Mouse (Mus musculus) kidney, embryonic 15.5 days (tissue): ENCODE measurements around the gene Senp6. TPM values are rescaled to one million over a fixed set of nuclear protein-coding genes. Genes with fewer than 3 reads are reported as not detected.
A peak's percentile ranks its signal among the peaks of the same experiment; 100 is the strongest.
"Not testable (repeated sequence)": the region's sequence is repeated elsewhere in the genome, so short reads cannot be mapped to it uniquely, and the experiment has no call there.

Experiments
- ATAC-seq: fragments of 200-750 bp; cut with Nextera tagmentation; replicated peaks from 2 replicates; pipeline ENCODE4 v1.8.0; 2017; ENCODE audit warnings: moderate TSS enrichment; ENCODE audit not compliant: low FRiP score
- H3K27ac ChIP-seq: fragments of 300-500 bp; sonication (generic); 2 replicates; pipeline ENCODE4 v1.5.1; 2015; ENCODE audit warnings: mild to moderate bottlenecking, inconsistent platforms
- H3K27me3 ChIP-seq: fragments of 300-500 bp; sonication (generic); 2 replicates; pipeline ENCODE4 v1.6.1; 2015; ENCODE audit warnings: inconsistent platforms
- H3K36me3 ChIP-seq: fragments of 300-500 bp; sonication (generic); 2 replicates; pipeline ENCODE4 v1.6.1; 2015; ENCODE audit warnings: inconsistent platforms
- H3K4me1 ChIP-seq: fragments of 300-500 bp; sonication (generic); 2 replicates; pipeline ENCODE4 v1.6.1; 2015; ENCODE audit warnings: inconsistent platforms
- H3K4me2 ChIP-seq: fragments of 300-500 bp; sonication (generic); 2 replicates; pipeline ENCODE4 v1.6.1; 2015; ENCODE audit warnings: moderate library complexity, mild to moderate bottlenecking, inconsistent platforms
- H3K4me3 ChIP-seq: fragments of 300-500 bp; sonication (generic); replicated peaks from 2 replicates; pipeline ENCODE4 v1.5.1; 2015; ENCODE audit warnings: mild to moderate bottlenecking, inconsistent platforms
- H3K9ac ChIP-seq: fragments of 300-500 bp; sonication (generic); 2 replicates; pipeline ENCODE4 v1.6.1; 2015; ENCODE audit warnings: mild to moderate bottlenecking, inconsistent platforms
- H3K9me3 ChIP-seq: fragments of 300-500 bp; sonication (generic); replicated peaks from 2 replicates; pipeline ENCODE4 v1.6.1; 2016; ENCODE audit warnings: inconsistent platforms
- WGBS: fragments of 180-500 bp; shearing (Covaris S2); methylation state at CpG from one replicate; pipeline ENCODE4 v1.1.7; 2015; ENCODE audit warnings: mixed read lengths; 5-methylcytosine and 5-hydroxymethylcytosine counted together
- polyA plus RNA-seq: library from polyadenylated mRNA; unstranded; fragments of >200 nt; fragmentation: Nextera tagmentation; extraction: Ambion mirVana; gene quantifications from 2 replicates; pipeline ENCODE4 v1.2.1, GENCODE M21; 2015

Senp6 gene
- 50.2 and 50.7 TPM in 2 replicates for polyA plus RNA-seq

- peak; percentile 96 for ATAC-seq
These were observed at the start of gene Senp6 for GRCm38 (mm10) chr9:80066367-80067220. Senp6 (plus strand) TSS chr9:80066903.

GRCm38 (mm10) chr9:80020429-80020828 lies 46.3 kb upstream of the Senp6 start:
- Histone ChIP-seq H3K36me3 (no peaks in the 10 kb centered on the region), H3K27me3 (no peaks in the 10 kb centered on the region), H3K27ac (no peak overlapping the region), H3K9ac (no peak overlapping the region), H3K4me3 (no peak overlapping the region), H3K9me3 (no peaks in the 10 kb centered on the region), H3K4me1 (no peaks in the 10 kb centered on the region), H3K4me2 (no peak overlapping the region)
- ATAC-seq: no peak
- WGBS: 63% methylated on average over 3 of the region's 3 CpGs

More at GRCm38 (mm10) chr9:80066367-80067220, at the start of gene Senp6:
- under 1% methylated on average over 70 of the region's 74 CpGs for WGBS
- Histone ChIP-seq H3K4me2 (peak within 1 kb of the TSS; percentile 64), H3K36me3 (no peaks in the 10 kb centered on the region), H3K9me3 (peaks cover 3% of the 10 kb centered on the region; the same call in 1 of the 2 replicates), H3K4me3 (peak within 1 kb of the TSS; percentile 77), H3K27me3 (no peaks in the 10 kb centered on the region), H3K9ac (peak within 1 kb of the TSS; percentile 98), H3K4me1 (peaks cover 26% of the 10 kb centered on the region), H3K27ac (peak within 1 kb of the TSS; percentile 100)

GRCm38 (mm10) chr9:80021648-80022047 lies 45.1 kb upstream of the Senp6 start:
- 63% methylated on average over 1 of the region's 1 CpGs for WGBS

GRCm38 (mm10) chr9:80022821-80023220 lies 43.9 kb upstream of the Senp6 start:
- H3K4me3 ChIP-seq: no peak overlapping the region
- no peaks in the 10 kb centered on the region for H3K27me3 ChIP-seq
- H3K9ac ChIP-seq: no peak overlapping the region
- 62% methylated on average over 8 of the region's 8 CpGs for WGBS
- ATAC-seq: 0 out of 2 replicates have a peak, but pooled peaks have one; percentile 30
- H3K9me3 ChIP-seq: no peaks in the 10 kb centered on the region
- 0 out of 2 replicates have a peak, but pooled peaks cover 9% of the 10 kb centered on the region for H3K4me1 ChIP-seq
- H3K4me2 ChIP-seq: no peak overlapping the region
- H3K27ac ChIP-seq: no peak overlapping the region
- H3K36me3 ChIP-seq: no peaks in the 10 kb centered on the region

More at GRCm38 (mm10) chr9:80021648-80022047, 45.1 kb upstream of the Senp6 start:
- Histone ChIP-seq H3K4me1 (0 out of 2 replicates have a peak, but pooled peaks cover 3% of the 10 kb centered on the region), H3K36me3 (no peaks in the 10 kb centered on the region), H3K27ac (no peak overlapping the region), H3K27me3 (no peaks in the 10 kb centered on the region), H3K9ac (no peak overlapping the region), H3K4me2 (no peak overlapping the region), H3K9me3 (no peaks in the 10 kb centered on the region), H3K4me3 (no peak overlapping the region)
- ATAC-seq: 0 out of 2 replicates have a peak, but pooled peaks have one; percentile 15

- H3K36me3 ChIP-seq, H3K4me3 ChIP-seq, ATAC-seq, H3K9ac ChIP-seq, H3K9me3 ChIP-seq, H3K4me1 ChIP-seq, H3K4me2 ChIP-seq, H3K27me3 ChIP-seq, H3K27ac ChIP-seq: not testable (repeated sequence)
- 88% methylated on average over 5 of the region's 5 CpGs for WGBS
These were observed 41.4 kb upstream of the Senp6 start for GRCm38 (mm10) chr9:80025347-80025746.

GRCm38 (mm10) chr9:80026017-80026416 lies 40.7 kb upstream of the Senp6 start:
- peak; percentile 59; the same call in 1 of the 2 replicates for ATAC-seq
- no peak overlapping the region for H3K4me3 ChIP-seq
- no peaks in the 10 kb centered on the region for H3K27me3 ChIP-seq

GRCm38 (mm10) chr9:80026581-80027021 lies 40.1 kb upstream of the Senp6 start:
- no peak overlapping the region for H3K4me2 ChIP-seq
- H3K36me3 ChIP-seq: no peaks in the 10 kb centered on the region
- H3K9me3 ChIP-seq: no peaks in the 10 kb centered on the region
- H3K27ac ChIP-seq: 0 out of 2 replicates have a peak overlapping the region, but pooled peaks have one; percentile 24
- WGBS: 45% methylated on average over 6 of the region's 6 CpGs
- 0 out of 2 replicates have a peak, but pooled peaks cover 9% of the 10 kb centered on the region for H3K4me1 ChIP-seq
- no peaks in the 10 kb centered on the region for H3K27me3 ChIP-seq
- ATAC-seq: peak; percentile 24; the same call in 1 of the 2 replicates
- no peak overlapping the region for H3K4me3 ChIP-seq
- H3K9ac ChIP-seq: no peak overlapping the region

More at GRCm38 (mm10) chr9:80026017-80026416, 40.7 kb upstream of the Senp6 start:
- H3K27ac ChIP-seq: no peak overlapping the region
- H3K9ac ChIP-seq: no peak overlapping the region
- no peaks in the 10 kb centered on the region for H3K9me3 ChIP-seq
- no peaks in the 10 kb centered on the region for H3K36me3 ChIP-seq
- 0% methylated on average over 2 of the region's 2 CpGs for WGBS
- no peak overlapping the region for H3K4me2 ChIP-seq
- H3K4me1 ChIP-seq: 0 out of 2 replicates have a peak, but pooled peaks cover 9% of the 10 kb centered on the region

GRCm38 (mm10) chr9:80037262-80037996 lies 29.3 kb upstream of the Senp6 start:
- 80% methylated on average over 13 of the region's 13 CpGs for WGBS
- Histone ChIP-seq H3K27ac (no peak overlapping the region), H3K4me2 (no peak overlapping the region), H3K27me3 (no peaks in the 10 kb centered on the region), H3K4me1 (no peaks in the 10 kb centered on the region), H3K9ac (no peak overlapping the region), H3K36me3 (no peaks in the 10 kb centered on the region), H3K4me3 (no peak overlapping the region), H3K9me3 (no peaks in the 10 kb centered on the region)
- ATAC-seq: no peak

- Histone ChIP-seq H3K4me1 (no peaks in the 10 kb centered on the region), H3K4me2 (no peak overlapping the region), H3K27ac (no peak overlapping the region), H3K9me3 (no peaks in the 10 kb centered on the region), H3K27me3 (no peaks in the 10 kb centered on the region), H3K4me3 (no peak overlapping the region), H3K36me3 (no peaks in the 10 kb centered on the region), H3K9ac (no peak overlapping the region)
- no peak for ATAC-seq
These were observed 28.7 kb upstream of the Senp6 start for GRCm38 (mm10) chr9:80037997-80038383.

GRCm38 (mm10) chr9:80039296-80039815 lies 27.3 kb upstream of the Senp6 start:
- Histone ChIP-seq H3K9ac (no peak overlapping the region), H3K4me2 (no peak overlapping the region), H3K36me3 (no peaks in the 10 kb centered on the region), H3K27me3 (no peaks in the 10 kb centered on the region), H3K27ac (no peak overlapping the region), H3K9me3 (no peaks in the 10 kb centered on the region), H3K4me3 (no peak overlapping the region), H3K4me1 (no peaks in the 10 kb centered on the region)
- ATAC-seq: no peak
- WGBS: 12% methylated on average over 2 of the region's 2 CpGs

GRCm38 (mm10) chr9:80044301-80044700 lies 22.4 kb upstream of the Senp6 start:
- not testable (repeated sequence) for H3K9me3 ChIP-seq, H3K27me3 ChIP-seq, ATAC-seq, H3K36me3 ChIP-seq, H3K27ac ChIP-seq, H3K4me3 ChIP-seq, H3K4me1 ChIP-seq, H3K4me2 ChIP-seq, H3K9ac ChIP-seq
- WGBS: 81% methylated on average over 4 of the region's 4 CpGs
